Mouse (Mus musculus): ENCODE data around the gene Gars. TPM values are rescaled to one million over a fixed set of nuclear protein-coding genes. Genes with fewer than 3 reads are reported as not detected.

Gars gene
- polyA plus RNA-seq (2015; fragmentation: Nextera tagmentation; extraction: Ambion mirVana): 202 and 208 TPM in 2 replicates

DNA sequence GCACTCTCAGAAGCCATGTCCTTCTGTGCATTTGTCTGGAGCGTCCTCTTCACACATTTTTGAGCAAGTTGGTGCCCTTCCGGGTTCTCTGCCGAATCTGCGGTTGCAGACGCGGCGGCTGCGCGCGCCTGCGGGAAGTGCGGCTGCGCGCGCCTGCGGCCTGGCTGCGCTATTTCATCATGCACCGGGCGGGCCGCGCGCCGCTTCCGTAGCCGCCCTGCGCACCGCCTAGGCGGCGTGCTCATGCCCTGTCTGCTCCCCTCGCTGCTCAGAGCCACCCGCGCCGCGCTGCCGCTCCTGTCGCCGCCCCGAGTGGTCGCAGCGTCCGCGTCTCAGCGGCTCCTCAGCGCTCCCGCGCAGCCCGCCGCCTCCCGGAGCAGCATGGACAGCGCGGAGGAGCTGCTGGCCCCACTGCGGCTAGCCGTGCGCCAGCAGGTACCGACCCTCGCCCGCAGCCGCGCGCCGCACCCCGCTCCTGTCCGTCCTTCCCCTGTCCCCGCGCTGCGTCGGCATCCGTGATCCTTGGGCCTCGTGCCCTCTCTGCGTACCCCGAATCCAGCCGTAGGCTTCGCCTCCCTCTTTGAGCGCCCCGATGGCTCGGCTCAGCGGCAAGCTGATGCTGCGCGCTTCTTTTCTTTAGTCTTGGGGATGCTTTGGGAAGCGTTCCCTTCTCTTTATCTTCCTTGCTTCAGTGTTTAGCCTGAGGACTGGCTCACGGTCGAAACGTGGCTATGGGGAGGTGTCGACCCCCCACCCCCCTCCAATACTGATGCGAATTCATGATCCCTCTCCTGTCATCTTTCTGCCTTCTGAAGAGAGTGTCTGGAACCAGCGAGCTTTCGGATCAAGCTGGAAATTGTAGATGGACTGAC, at the start of gene Gars:
Gene Gars (plus strand): TSS at position 209 of the 872 bp plus-strand sequence.
- Histone ChIP-seq H3K9me3 (no peaks in the 10 kb centered on the region), H3K9ac (replicated peaks) (peak within 1 kb of the TSS; percentile 94), H3K4me1 (replicated peaks) (peaks cover 23% of the 10 kb centered on the region), H3K27ac (peak within 1 kb of the TSS; percentile 95), H3K36me3 (no peaks in the 10 kb centered on the region), H3K4me2 (replicated peaks) (peak within 1 kb of the TSS; percentile 74), H3K4me3 (replicated peaks) (peak within 1 kb of the TSS; percentile 95), H3K27me3 (peaks cover 5% of the 10 kb centered on the region; the same call in 1 of the 2 replicates)
- ATAC-seq: peak; percentile 98
- WGBS: under 1% methylated on average over 84 of the region's 87 CpGs

- H3K4me1 ChIP-seq (replicated peaks): peaks cover 13% of the 10 kb centered on the region
- 93% methylated on average over 6 of the region's 6 CpGs for WGBS
- no peak overlapping the region for H3K27ac ChIP-seq
- no peak overlapping the region for H3K4me2 ChIP-seq (replicated peaks)
- no peaks in the 10 kb centered on the region for H3K9me3 ChIP-seq
- H3K27me3 ChIP-seq: peaks cover 5% of the 10 kb centered on the region
- ATAC-seq: no peak
- no peak overlapping the region for H3K9ac ChIP-seq (replicated peaks)
- H3K4me3 ChIP-seq (replicated peaks): no peak overlapping the region
- H3K36me3 ChIP-seq: no peaks in the 10 kb centered on the region; the same call in 1 of the 2 replicates
Observed at GRCm38 (mm10) chr6:54988141-54988540, 49.7 kb upstream of the Gars start.

DNA sequence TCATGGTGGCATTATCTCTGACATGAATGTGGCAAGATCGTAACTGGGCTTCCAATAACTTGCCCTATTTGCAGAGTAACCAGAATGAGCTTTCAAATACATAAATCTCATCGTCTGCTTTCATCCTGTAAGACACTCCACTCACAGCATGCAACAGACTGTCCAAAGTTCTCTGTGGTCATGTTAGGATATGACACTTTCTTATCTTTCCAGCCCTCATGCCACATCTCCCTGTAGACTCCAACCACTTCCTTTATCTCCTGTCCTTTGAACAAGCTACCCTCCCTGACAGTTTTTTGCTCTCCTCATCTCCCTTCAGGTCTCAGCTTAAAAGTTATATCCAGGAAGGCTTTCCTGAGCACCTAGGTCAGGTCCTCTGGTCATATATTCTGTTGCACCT, 46.6 kb upstream of the Gars start:
- no peaks in the 10 kb centered on the region; the same call in 1 of the 2 replicates for H3K36me3 ChIP-seq
- H3K4me1 ChIP-seq (replicated peaks): peaks cover 16% of the 10 kb centered on the region
- H3K4me3 ChIP-seq (replicated peaks): no peak overlapping the region
- no peak overlapping the region for H3K9ac ChIP-seq (replicated peaks)
- ATAC-seq: no peak
- H3K27ac ChIP-seq: no peak overlapping the region
- 96% methylated on average over 2 of the region's 2 CpGs for WGBS
- peaks cover 5% of the 10 kb centered on the region for H3K27me3 ChIP-seq
- no peak overlapping the region for H3K4me2 ChIP-seq (replicated peaks)
- H3K9me3 ChIP-seq: no peaks in the 10 kb centered on the region

DNA sequence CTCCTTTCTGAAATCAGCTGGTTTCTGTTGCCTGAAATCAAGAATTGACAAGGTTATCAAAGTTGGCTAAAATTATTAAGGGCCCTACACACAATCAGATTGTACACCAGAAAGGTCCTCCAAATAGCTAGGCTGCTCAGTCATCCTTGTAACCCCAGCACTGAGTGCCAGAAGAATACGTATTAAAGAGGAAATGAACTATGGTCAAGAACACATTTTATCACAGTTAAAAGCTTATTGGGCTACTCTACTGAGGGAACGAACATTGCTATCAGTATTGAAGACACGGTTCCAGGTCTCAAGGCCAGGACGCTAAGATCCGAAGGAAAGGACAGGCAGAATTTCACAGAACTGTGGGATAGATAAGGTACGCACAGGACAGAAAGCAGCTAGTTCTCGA, 45.7 kb upstream of the Gars start:
- Histone ChIP-seq H3K9ac (replicated peaks) (peak overlapping the region; percentile 67), H3K27me3 (peaks cover 5% of the 10 kb centered on the region), H3K27ac (peak overlapping the region; percentile 76), H3K4me2 (replicated peaks) (peak overlapping the region; percentile 78), H3K9me3 (no peaks in the 10 kb centered on the region), H3K36me3 (no peaks in the 10 kb centered on the region), H3K4me1 (replicated peaks) (peaks cover 16% of the 10 kb centered on the region), H3K4me3 (replicated peaks) (peak overlapping the region; percentile 56)
- ATAC-seq: no peak
- WGBS: 4% methylated on average over 7 of the region's 7 CpGs

DNA sequence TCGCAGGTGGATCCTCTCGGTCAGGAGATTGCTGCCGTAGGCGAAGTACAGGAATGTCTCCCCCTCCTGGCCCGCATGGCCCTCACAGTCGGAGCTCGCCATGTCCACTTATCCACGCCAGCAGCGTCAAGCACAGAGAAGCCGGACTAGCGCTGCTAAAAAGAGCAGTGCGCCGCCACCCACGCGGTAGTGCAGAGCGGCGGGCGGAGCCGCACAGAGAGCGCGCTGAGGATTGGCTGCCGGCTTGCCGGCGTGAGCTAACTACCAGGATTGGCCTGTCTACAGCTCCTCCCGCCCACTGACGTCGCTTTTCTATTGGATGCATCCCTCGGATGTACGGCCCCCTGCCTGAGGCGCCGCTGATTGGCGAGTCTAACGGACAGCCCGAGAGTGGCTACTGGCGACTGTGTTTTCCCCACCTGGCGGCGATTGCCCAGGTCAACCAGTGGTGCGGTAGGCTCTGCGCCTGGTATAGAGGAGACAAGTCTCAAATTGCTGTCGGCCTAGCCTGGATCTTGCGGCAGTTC, 45.0 kb upstream of the Gars start, which contains the start of gene Ggct:
Gene Ggct (minus strand): TSS at position 217 of the 527 bp plus-strand sequence.
- Histone ChIP-seq H3K4me3 (replicated peaks) (peak within 1 kb of the TSS; percentile 56), H3K36me3 (no peaks in the 10 kb centered on the region), H3K4me1 (replicated peaks) (peaks cover 16% of the 10 kb centered on the region), H3K9me3 (no peaks in the 10 kb centered on the region), H3K27ac (peak within 1 kb of the TSS; percentile 76), H3K9ac (replicated peaks) (peak within 1 kb of the TSS; percentile 67), H3K4me2 (replicated peaks) (peak within 1 kb of the TSS; percentile 78), H3K27me3 (peaks cover 5% of the 10 kb centered on the region)
- peak; percentile 100 for ATAC-seq
- under 1% methylated on average over 41 of the region's 41 CpGs for WGBS

DNA sequence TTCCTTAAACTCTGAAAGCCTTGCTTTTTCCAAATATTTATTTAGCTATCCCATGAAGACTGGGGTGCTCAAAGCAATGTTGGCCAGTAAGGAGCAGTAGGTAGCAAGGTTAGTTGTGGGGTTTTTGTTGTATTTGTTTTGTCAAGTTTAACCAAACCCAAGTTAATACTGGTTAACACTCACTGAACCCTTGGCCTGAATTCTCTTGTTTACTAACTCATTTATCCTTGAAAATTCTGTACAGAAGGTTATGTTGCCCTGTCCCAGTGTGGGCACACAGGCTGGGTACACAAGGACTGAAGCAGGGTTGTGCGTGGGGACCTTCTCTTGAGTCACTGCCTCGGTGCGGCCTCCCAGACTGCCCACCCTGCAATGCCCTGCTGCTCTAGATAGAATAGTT, 41.4 kb upstream of the Gars start:
- no peak overlapping the region for H3K9ac ChIP-seq (replicated peaks)
- H3K27ac ChIP-seq: no peak overlapping the region
- 93% methylated on average over 3 of the region's 3 CpGs for WGBS

DNA sequence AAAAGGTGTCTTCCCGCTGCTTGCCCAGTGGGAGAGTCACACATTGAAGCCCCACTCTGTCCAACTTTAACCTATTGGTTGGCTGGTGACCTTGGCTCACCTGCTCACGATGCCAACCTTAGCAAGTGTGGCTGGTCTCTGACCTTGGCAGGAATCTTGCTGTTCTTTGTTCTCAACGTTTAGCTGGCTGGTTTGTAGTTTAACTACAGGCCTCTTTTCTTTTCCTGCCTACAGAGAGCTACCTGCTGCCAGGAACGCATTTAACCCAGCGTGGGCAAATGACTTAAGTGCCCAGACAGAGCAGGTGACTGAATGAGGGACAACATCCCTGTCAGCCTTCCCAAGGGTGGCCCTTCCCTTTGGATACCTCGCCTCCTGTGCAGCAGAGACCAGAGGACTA, 40.1 kb upstream of the Gars start:
- Histone ChIP-seq H3K4me1 (replicated peaks) (0 out of 2 replicates have a peak, but pooled peaks cover 4% of the 10 kb centered on the region), H3K27me3 (no peaks in the 10 kb centered on the region), H3K36me3 (no peaks in the 10 kb centered on the region), H3K4me2 (replicated peaks) (no peak overlapping the region), H3K4me3 (replicated peaks) (no peak overlapping the region), H3K9ac (replicated peaks) (no peak overlapping the region), H3K27ac (no peak overlapping the region), H3K9me3 (no peaks in the 10 kb centered on the region)
- WGBS: 79% methylated on average over 6 of the region's 6 CpGs
- no peak for ATAC-seq

More for the DNA sequence above, 41.4 kb upstream of the Gars start:
- Histone ChIP-seq H3K27me3 (peaks cover under 1% of the 10 kb centered on the region), H3K4me3 (replicated peaks) (no peak overlapping the region), H3K4me2 (replicated peaks) (no peak overlapping the region), H3K36me3 (no peaks in the 10 kb centered on the region), H3K9me3 (no peaks in the 10 kb centered on the region), H3K4me1 (replicated peaks) (peaks cover 15% of the 10 kb centered on the region)
- no peak for ATAC-seq

GRCm38 (mm10) chr6:55001320-55001719, 36.5 kb upstream of the Gars start:
- Histone ChIP-seq H3K36me3 (no peaks in the 10 kb centered on the region), H3K4me3 (replicated peaks) (no peak overlapping the region), H3K4me1 (replicated peaks) (no peaks in the 10 kb centered on the region), H3K27me3 (no peaks in the 10 kb centered on the region), H3K4me2 (replicated peaks) (no peak overlapping the region), H3K27ac (no peak overlapping the region), H3K9ac (replicated peaks) (no peak overlapping the region), H3K9me3 (no peaks in the 10 kb centered on the region)
- WGBS: 86% methylated on average over 4 of the region's 4 CpGs
- ATAC-seq: no peak

DNA sequence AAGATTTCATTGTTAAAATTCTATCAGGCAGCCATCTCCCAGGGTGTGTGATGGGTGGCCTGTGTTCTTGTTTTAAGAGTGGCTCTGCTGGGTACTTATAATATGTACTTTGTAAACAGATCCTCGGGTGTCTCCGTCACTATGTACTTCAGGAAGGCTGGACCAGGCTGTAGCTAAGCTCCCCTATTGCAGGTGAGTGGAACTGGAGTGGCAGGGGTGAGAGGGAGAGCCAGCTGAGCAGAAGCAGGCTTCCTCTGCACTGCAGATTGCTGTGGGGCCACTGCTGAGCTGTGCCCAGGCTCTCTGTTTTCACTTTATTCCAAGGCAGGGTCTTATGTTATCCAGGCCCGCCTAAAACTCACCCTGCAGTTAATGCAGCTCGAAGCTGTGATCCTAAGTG, 35.4 kb upstream of the Gars start:
- Histone ChIP-seq H3K4me2 (replicated peaks) (no peak overlapping the region), H3K9ac (replicated peaks) (no peak overlapping the region), H3K27me3 (no peaks in the 10 kb centered on the region), H3K27ac (no peak overlapping the region), H3K4me3 (replicated peaks) (no peak overlapping the region), H3K36me3 (no peaks in the 10 kb centered on the region), H3K9me3 (no peaks in the 10 kb centered on the region), H3K4me1 (replicated peaks) (no peaks in the 10 kb centered on the region)
- no peak for ATAC-seq
- 73% methylated on average over 4 of the region's 4 CpGs for WGBS

DNA sequence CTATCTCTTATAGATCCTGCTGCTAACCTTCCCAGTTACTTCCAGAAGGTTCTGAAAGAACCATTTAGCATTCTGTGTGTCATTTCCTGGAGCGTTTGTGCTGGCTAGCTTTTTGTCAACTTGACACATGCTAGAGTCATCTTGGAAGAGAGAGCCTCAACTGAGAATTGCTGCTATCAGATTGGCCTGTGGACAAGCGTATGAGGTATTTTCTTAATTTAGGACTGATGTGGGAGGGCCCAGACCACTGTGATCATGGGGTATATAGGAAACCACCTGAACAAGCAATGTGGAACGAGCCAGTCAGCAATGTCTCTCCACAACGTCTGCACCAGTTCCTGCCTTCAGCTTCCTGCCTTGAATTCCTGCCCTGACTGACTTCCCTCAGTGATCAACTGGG, 34.2 kb upstream of the Gars start:
- 87% methylated on average over 4 of the region's 4 CpGs for WGBS

GRCm38 (mm10) chr6:55008401-55008800, 29.4 kb upstream of the Gars start:
- no peak for ATAC-seq
- no peaks in the 10 kb centered on the region for H3K27me3 ChIP-seq
- peaks cover 14% of the 10 kb centered on the region for H3K4me1 ChIP-seq (replicated peaks)
- no peak overlapping the region for H3K27ac ChIP-seq
- no peaks in the 10 kb centered on the region for H3K9me3 ChIP-seq
- H3K4me3 ChIP-seq (replicated peaks): no peak overlapping the region
- no peaks in the 10 kb centered on the region for H3K36me3 ChIP-seq
- H3K9ac ChIP-seq (replicated peaks): no peak overlapping the region
- 94% methylated on average over 8 of the region's 8 CpGs for WGBS
- H3K4me2 ChIP-seq (replicated peaks): no peak overlapping the region

More for the DNA sequence above, 34.2 kb upstream of the Gars start:
- Histone ChIP-seq H3K4me3 (replicated peaks) (no peak overlapping the region), H3K9ac (replicated peaks) (no peak overlapping the region), H3K27me3 (no peaks in the 10 kb centered on the region), H3K36me3 (no peaks in the 10 kb centered on the region), H3K4me2 (replicated peaks) (no peak overlapping the region), H3K9me3 (no peaks in the 10 kb centered on the region), H3K4me1 (replicated peaks) (no peaks in the 10 kb centered on the region), H3K27ac (no peak overlapping the region)
- no peak for ATAC-seq
